Mouse (Mus musculus) limb, embryonic 15.5 days (tissue): ENCODE results near the gene 1700049E17Rik1. TPM values are rescaled to one million over a fixed set of nuclear protein-coding genes. Genes with fewer than 3 reads are reported as not detected.
"Not testable (repeated sequence)": the region's sequence is repeated elsewhere in the genome, so short reads cannot be mapped to it uniquely, and the experiment has no call there.

Source experiments
- ATAC-seq: fragments of 200-750 bp; cut with Nextera tagmentation; 2 replicates; pipeline ENCODE4 v1.8.0; 2017; ENCODE audit warnings: low read depth, moderate TSS enrichment; ENCODE audit not compliant: insufficient number of reproducible peaks, low FRiP score, low TSS enrichment
- H3K27ac ChIP-seq: fragments of 300-500 bp; sonication (generic); 2 replicates; pipeline ENCODE4 v1.5.1; 2015; ENCODE audit warnings: moderate library complexity, mild to moderate bottlenecking, inconsistent platforms
- H3K27me3 ChIP-seq: fragments of 300-500 bp; sonication (generic); 2 replicates; pipeline ENCODE4 v1.6.1; 2015; ENCODE audit warnings: inconsistent platforms
- H3K36me3 ChIP-seq: fragments of 300-500 bp; sonication (generic); 2 replicates; pipeline ENCODE4 v1.6.1; 2015; ENCODE audit warnings: inconsistent platforms
- H3K4me1 ChIP-seq: fragments of 300-500 bp; sonication (generic); 2 replicates; pipeline ENCODE4 v1.6.1; 2015; ENCODE audit warnings: inconsistent platforms
- H3K4me2 ChIP-seq: fragments of 300-500 bp; sonication (generic); 2 replicates; pipeline ENCODE4 v1.6.1; 2015; ENCODE audit warnings: mild to moderate bottlenecking, inconsistent platforms
- H3K4me3 ChIP-seq: fragments of 300-500 bp; sonication (generic); 2 replicates; pipeline ENCODE4 v1.5.1; 2015; ENCODE audit warnings: mild to moderate bottlenecking, inconsistent platforms
- H3K9ac ChIP-seq: fragments of 300-500 bp; sonication (generic); 2 replicates; pipeline ENCODE4 v1.6.1; 2015; ENCODE audit warnings: inconsistent platforms
- H3K9me3 ChIP-seq: fragments of 300-500 bp; sonication (generic); 2 replicates; pipeline ENCODE4 v1.6.1; 2016; ENCODE audit warnings: inconsistent platforms
- WGBS: fragments of 180-500 bp; shearing (Covaris S2); methylation state at CpG from one replicate; pipeline ENCODE4 v1.1.7; 2015; 5-methylcytosine and 5-hydroxymethylcytosine counted together
- polyA plus RNA-seq: library from polyadenylated mRNA; unstranded; fragments of >200 nt; fragmentation: Nextera tagmentation; extraction: Ambion mirVana; gene quantifications from 2 replicates; pipeline ENCODE4 v1.2.1, GENCODE M21; 2015

The 1700049E17Rik1 gene
- polyA plus RNA-seq: not detected in 2 replicates

- H3K9me3 ChIP-seq, H3K9ac ChIP-seq, H3K4me3 ChIP-seq, H3K4me2 ChIP-seq, ATAC-seq, H3K27ac ChIP-seq, H3K36me3 ChIP-seq, H3K4me1 ChIP-seq, H3K27me3 ChIP-seq: not testable (repeated sequence)
- no CpG with 5 or more reads among the region's 1 CpGs for WGBS
These were observed at the start of gene 1700049E17Rik1 for GRCm38 (mm10) chr14:41924649-41925048. Gene 1700049E17Rik1, plus strand, starts transcription at chr14:41924949.

DNA sequence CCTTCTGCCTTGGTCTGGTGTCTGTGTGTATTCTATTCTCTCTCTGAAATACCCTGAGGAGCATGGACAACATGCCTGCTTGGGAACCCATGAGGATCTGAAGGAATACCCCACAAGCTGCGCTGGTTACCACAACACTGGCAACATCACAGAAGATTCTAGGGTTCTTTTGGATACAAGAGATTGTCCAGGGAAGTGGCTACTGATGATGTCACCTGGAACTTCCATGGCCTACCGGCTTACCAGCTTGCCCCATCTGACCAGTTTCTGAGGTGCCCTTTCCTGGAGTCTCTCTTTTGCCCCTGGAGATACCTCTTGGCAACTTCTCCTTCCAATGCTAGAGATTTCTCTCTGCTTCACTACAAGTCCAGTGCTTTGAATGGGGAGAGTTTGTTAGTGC is 17.6 kb upstream of the 1700049E17Rik1 start, which contains the start of gene Gm7980:
Gm7980 (minus strand) TSS at position 101 of the 400 bp plus-strand sequence.
- H3K9me3 ChIP-seq, H3K36me3 ChIP-seq, H3K4me2 ChIP-seq, ATAC-seq, H3K9ac ChIP-seq, H3K4me1 ChIP-seq, H3K27me3 ChIP-seq, H3K4me3 ChIP-seq, H3K27ac ChIP-seq: not testable (repeated sequence)
- WGBS: no CpG with 5 or more reads among the region's 2 CpGs

- WGBS: 92% methylated on average over 2 of the region's 2 CpGs
- not testable (repeated sequence) for H3K36me3 ChIP-seq, H3K9ac ChIP-seq, H3K27ac ChIP-seq, H3K27me3 ChIP-seq, H3K4me2 ChIP-seq, H3K4me3 ChIP-seq, ATAC-seq, H3K9me3 ChIP-seq, H3K4me1 ChIP-seq
These were observed 18.9 kb downstream of the 1700049E17Rik1 start, which contains the start of gene 1700024B05Rik for GRCm38 (mm10) chr14:41943695-41944094. Gene 1700024B05Rik, plus strand, starts transcription at chr14:41943995.

DNA sequence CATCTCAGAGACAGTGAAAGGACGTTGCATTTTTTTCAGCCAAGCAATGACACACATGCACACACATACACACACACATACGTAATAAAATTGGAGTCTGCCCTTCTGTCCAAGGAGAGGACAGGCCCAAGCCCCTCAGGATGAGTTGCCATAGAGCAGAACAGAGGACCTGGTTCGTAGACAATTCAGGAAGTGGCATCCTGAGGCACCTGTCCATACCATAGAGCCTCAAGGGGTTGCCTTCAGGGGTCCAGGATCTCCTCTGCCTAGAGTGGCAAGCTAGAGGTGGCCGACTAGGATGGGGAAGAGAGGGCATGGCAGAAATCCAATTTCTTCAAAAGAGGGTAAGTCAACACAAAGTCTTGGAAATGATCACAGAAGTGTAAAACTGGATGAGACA is 39.3 kb downstream of the 1700049E17Rik1 start:
- 69% methylated on average over 4 of the region's 4 CpGs for WGBS

DNA sequence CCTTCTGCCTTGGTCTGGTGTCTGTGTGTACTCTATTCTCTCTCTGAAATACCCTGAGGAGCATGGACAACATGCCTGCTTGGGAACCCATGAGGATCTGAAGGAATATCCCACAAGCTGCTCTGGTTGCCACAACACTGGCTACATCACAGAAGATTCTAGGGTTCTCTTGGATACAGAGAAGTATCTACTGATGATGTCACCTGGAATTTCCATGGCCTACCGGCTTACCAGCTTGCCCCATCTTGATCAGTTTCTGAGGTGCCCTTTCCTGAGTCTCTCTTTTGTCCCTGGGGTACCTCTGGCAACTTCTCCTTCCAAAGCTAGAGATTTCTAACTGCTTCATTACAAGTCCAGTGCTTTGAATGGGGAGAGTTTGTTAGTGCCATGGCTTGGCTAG is 43.1 kb downstream of the 1700049E17Rik1 start, which contains the start of gene Gm6401:
Gm6401 (minus strand) TSS at position 101 of the 400 bp plus-strand sequence.
- H3K4me1 ChIP-seq, ATAC-seq, H3K4me2 ChIP-seq, H3K36me3 ChIP-seq, H3K9ac ChIP-seq, H3K9me3 ChIP-seq, H3K4me3 ChIP-seq, H3K27me3 ChIP-seq, H3K27ac ChIP-seq: not testable (repeated sequence)
- 77% methylated on average over 1 of the region's 1 CpGs for WGBS

More for the DNA sequence above, 39.3 kb downstream of the 1700049E17Rik1 start:
- ATAC-seq, H3K4me2 ChIP-seq, H3K4me1 ChIP-seq, H3K36me3 ChIP-seq, H3K4me3 ChIP-seq, H3K27ac ChIP-seq, H3K9ac ChIP-seq, H3K9me3 ChIP-seq, H3K27me3 ChIP-seq: not testable (repeated sequence)

GRCm38 (mm10) chr14:41968596-41968995 is 43.8 kb downstream of the 1700049E17Rik1 start:
- ATAC-seq, H3K4me3 ChIP-seq, H3K4me2 ChIP-seq, H3K27me3 ChIP-seq, H3K9me3 ChIP-seq, H3K27ac ChIP-seq, H3K4me1 ChIP-seq, H3K36me3 ChIP-seq, H3K9ac ChIP-seq: not testable (repeated sequence)
- WGBS: 62% methylated on average over 3 of the region's 3 CpGs

Other genes with a start within 250 kb of the 1700049E17Rik1 start
- gene Gm8068, start 223.1 kb upstream of the 1700049E17Rik1 start, polyA plus RNA-seq: not detected in 2 replicates
- not detected in 2 replicates for gene Gm7929, start 174.3 kb upstream of the 1700049E17Rik1 start, polyA plus RNA-seq
- gene Gm47189, start 152.5 kb upstream of the 1700049E17Rik1 start, polyA plus RNA-seq: not detected in 2 replicates
- gene Gm7980, start 17.7 kb upstream of the 1700049E17Rik1 start, polyA plus RNA-seq: not detected in 2 replicates
- not detected in 2 replicates for gene 1700024B05Rik, start 19.0 kb downstream of the 1700049E17Rik1 start, polyA plus RNA-seq
- gene Gm6401, start 43.0 kb downstream of the 1700049E17Rik1 start, polyA plus RNA-seq: not detected in 2 replicates
- gene Gm3543, start 58.4 kb downstream of the 1700049E17Rik1 start, polyA plus RNA-seq: not detected in 2 replicates
- not detected in 2 replicates for gene Gm7951, start 192.4 kb downstream of the 1700049E17Rik1 start, polyA plus RNA-seq
- not detected in 2 replicates for gene Gm17027, start 237.7 kb downstream of the 1700049E17Rik1 start, polyA plus RNA-seq